In the genomic region with DNA sequence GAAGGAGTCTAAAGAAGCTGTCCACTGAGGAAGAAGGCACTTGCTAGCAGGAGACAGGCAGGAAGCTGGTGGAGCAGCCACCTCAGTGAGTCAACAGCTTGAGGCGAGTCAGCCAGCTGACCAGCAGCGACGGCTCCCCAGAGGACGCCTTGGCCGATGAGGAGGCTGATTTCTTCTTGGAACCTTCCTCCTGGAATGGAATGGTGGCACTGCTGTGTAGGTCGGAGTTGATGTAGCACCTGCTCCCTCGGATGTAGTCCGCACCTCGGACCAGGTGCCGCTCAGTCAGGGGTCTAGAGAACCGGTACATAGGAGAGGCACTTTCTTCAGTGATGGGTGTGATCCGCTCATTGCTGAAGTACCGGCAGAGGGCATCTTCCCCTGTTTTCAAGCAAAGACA, we compare ENCODE assay signal across 20 mouse cellular contexts.
DNase-seq lines count a peak whose midpoint lies in the region; ATAC-seq and TF ChIP-seq lines count a peak whose summit lies in the region.
"Had no signal": no experiment of that assay in that cellular context is flagged by ENCODE, and none has a peak within 500 bp of the region (broad histone marks: within the 10 kb centered on the region; RNA-seq: fewer than 3 reads in every experiment).

No protein-coding gene starts in this region.

- H3K4me3 ChIP-seq in C2C12 (ENCODE audit: insufficient read depth, poor library complexity, severe bottlenecking) = no peak overlapping the region
- H3K4me3 ChIP-seq: embryonic facial prominence, embryonic 13.5 days; hindbrain, embryonic 15.5 days; layer of hippocampus, adult 2 months; limb, embryonic 10.5 days; liver, embryonic 12.5 days; midbrain, embryonic 12.5 days had no signal

- H3K79me3 ChIP-seq in C2C12 (ENCODE audit: low read depth) = no peaks in the 10 kb centered on the region

- ATAC-seq in cerebellum, adult (ENCODE audit: insufficient number of reproducible peaks, low FRiP score, low TSS enrichment) = peak; percentile 32
- ATAC-seq: CD4-positive, CD25-positive, alpha-beta regulatory T cell, adult 4 months; intestine, embryonic 16.5 days; liver, embryonic 12.5 days had no signal

- H3ac ChIP-seq in C2C12 (ENCODE audit: control insufficient read depth, insufficient read length, low read depth) = no peak overlapping the region

- no peak for TF ChIP-seq CTCF in C2C12 (IDR thresholded peaks at IDR 0.05; ENCODE audit: control insufficient read depth, insufficient read depth, insufficient read length)

- no peak for DNase-seq in cerebellum, postnatal 4 days (ENCODE audit: low spot score in 2 of 2)
- DNase-seq in cerebellum, adult 18-20 months = peak; percentile 69 to 70
- peak; percentile 64 to 66 for DNase-seq in cerebellum, postnatal 36 days
- no peak for DNase-seq in right cerebral cortex, adult 18-20 months
- DNase-seq in spleen, postnatal 36 days (ENCODE audit: low spot score in 2 of 2) = no peak
- DNase-seq: gastrocnemius, postnatal 14 days; heart, postnatal 14 days; lung, embryonic 14.5 days; thymus, adult 18-20 months had no signal

- H3K79me2 ChIP-seq in C2C12 (ENCODE audit: control insufficient read depth, insufficient read depth) = no peaks in the 10 kb centered on the region

- peaks cover 52% of the 10 kb centered on the region for H3K36me3 ChIP-seq in C2C12 (ENCODE audit: control insufficient read depth, insufficient read depth)
- H3K36me3 ChIP-seq: G1E; hindbrain, embryonic 15.5 days had no signal

- no peaks in the 10 kb centered on the region for H3K27me3 ChIP-seq in C2C12 (ENCODE audit: control insufficient read depth, insufficient read depth, insufficient read length)
- H3K27me3 ChIP-seq: embryonic facial prominence, embryonic 13.5 days; hindbrain, embryonic 15.5 days; liver, embryonic 12.5 days; midbrain, embryonic 12.5 days had no signal

TF ChIP-seq in C2C12, 6 proteins besides CTCF, POLR2A, EP300 and RAD21:
- no peak for TF ChIP-seq MAX (IDR thresholded peaks at IDR 0.05)
- peak; percentile 66 for TF ChIP-seq MYOD1 (IDR thresholded peaks at IDR 0.05; ENCODE audit: control insufficient read depth, insufficient read length, low read depth)
- no peak for TF ChIP-seq FOSL1 (IDR thresholded peaks at IDR 0.05; ENCODE audit: insufficient read depth, low read length, poor library complexity, severe bottlenecking)

Comparison
In these comparisons a context has a peak if more than half of its experiments do, and no peak if none do; other contexts are left out.
1. DNase-seq: peak in cerebellum, adult 18-20 months (2 of 2) and cerebellum, postnatal 36 days (2 of 2); none in cerebellum, postnatal 4 days (0 of 2), right cerebral cortex, adult 18-20 months (single experiment) and spleen, postnatal 36 days (0 of 2).